Mouse (Mus musculus) E14TG2a.4 (cell line): ENCODE data around the gene Itgb5.

ENCODE experiments used
- CTCF ChIP-seq: conservative IDR thresholded peaks from 2 replicates; pipeline ENCODE4 v1.5.1; 2014; ENCODE audit warnings: low read length
- NANOG ChIP-seq: IDR thresholded peaks from 2 replicates; pipeline ENCODE4 v1.6.1; 2014; ENCODE audit warnings: borderline replicate concordance, low read length, mixed read lengths
- POU5F1 ChIP-seq: IDR thresholded peaks from 2 replicates; pipeline ENCODE4 v1.6.1; 2014; ENCODE audit warnings: low read length, borderline replicate concordance

DNA sequence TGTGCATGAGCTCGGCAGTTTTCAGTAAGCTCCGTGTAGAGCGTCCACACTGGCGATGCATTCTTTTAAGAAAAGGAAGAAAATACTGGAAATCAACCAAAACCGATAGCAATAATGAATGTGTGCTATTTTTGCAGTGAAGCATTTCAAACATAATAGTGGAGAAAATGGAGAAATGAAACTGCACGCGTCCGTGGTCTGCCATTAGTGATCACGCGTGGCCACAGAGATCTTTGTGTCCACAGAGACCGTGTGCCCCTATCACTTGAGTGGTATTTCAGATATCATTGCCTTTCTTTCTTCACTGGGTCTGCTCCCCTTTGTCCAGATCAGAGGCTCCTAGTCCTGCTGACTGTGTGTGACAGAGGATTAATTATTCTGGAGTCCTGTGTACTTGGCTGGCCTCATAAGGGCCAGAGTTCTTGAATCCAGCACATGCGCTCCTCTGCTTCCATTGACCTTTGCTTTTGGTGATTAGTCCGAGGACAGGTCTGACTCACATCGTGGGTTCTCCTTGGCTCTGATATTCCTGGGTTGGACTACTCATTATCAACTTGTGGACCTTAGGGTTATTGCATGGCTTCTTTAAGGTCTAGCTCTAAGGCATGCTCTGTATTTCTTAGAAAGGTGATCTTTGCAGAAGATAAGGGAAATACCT, 56.3 kb downstream of the Itgb5 start:
- TF ChIP-seq CTCF (no peak), POU5F1 (no peak), NANOG (no peak)
